Mouse (Mus musculus) frontal cortex, adult 2 months (tissue): ENCODE data around the gene Oasl1. TPM values are rescaled to one million over a fixed set of nuclear protein-coding genes. Genes with fewer than 3 reads are reported as not detected.
A peak's percentile ranks its signal among the peaks of the same experiment; 100 is the strongest.

Experiments used
- DNase-seq, 2 experiments: peaks; one replicate each; pipeline ENCODE4 v3.0.0; 2022; ENCODE audit warnings: low spot score in 1 of 2; ENCODE audit errors: extremely low spot score in 1 of 2
- polyA plus RNA-seq: library from polyadenylated mRNA; depleted of rRNA; stranded (reverse); fragments of >200 nt; gene quantifications from 2 replicates; pipeline ENCODE4 v1.2.3, GENCODE M21; 2012; rRNA removed

Oasl1 gene
- polyA plus RNA-seq, 1 experiment: 0.78 TPM

- no peak for DNase-seq
These were observed 44.7 kb downstream of the Oasl1 start for GRCm38 (mm10) chr5:114967523-114968268.

- DNase-seq: no peak
These were observed 45.6 kb downstream of the Oasl1 start for GRCm38 (mm10) chr5:114968651-114969050.

GRCm38 (mm10) chr5:114969064-114969463 is 46.0 kb downstream of the Oasl1 start:
- DNase-seq: no peak

- no peak for DNase-seq
These were observed 46.7 kb downstream of the Oasl1 start for GRCm38 (mm10) chr5:114969609-114970215.

GRCm38 (mm10) chr5:114970824-114971227 is 47.8 kb downstream of the Oasl1 start, which contains the start of gene Hnf1a:
Gene Hnf1a (minus strand): TSS chr5:114971094.
- DNase-seq: no peak

- no peak for DNase-seq
These were observed 49.2 kb downstream of the Oasl1 start for GRCm38 (mm10) chr5:114972201-114972600.

- DNase-seq: no peak
These were observed 50.1 kb downstream of the Oasl1 start for GRCm38 (mm10) chr5:114973131-114973530.

GRCm38 (mm10) chr5:114976935-114977334 is 53.9 kb downstream of the Oasl1 start:
- no peak for DNase-seq

- peak in 1 of 2 experiments; percentile 10 for DNase-seq
These were observed 55.4 kb downstream of the Oasl1 start for GRCm38 (mm10) chr5:114978473-114978872.

- DNase-seq: peak in 1 of 2 experiments; percentile 41
These were observed 55.8 kb downstream of the Oasl1 start for GRCm38 (mm10) chr5:114978888-114979249.

GRCm38 (mm10) chr5:114979250-114980121 is 56.4 kb downstream of the Oasl1 start:
- peak; percentile 41 to 89 for DNase-seq

GRCm38 (mm10) chr5:114980122-114980748 is 57.2 kb downstream of the Oasl1 start:
- no peak for DNase-seq

- DNase-seq: no peak
These were observed 59.0 kb downstream of the Oasl1 start for GRCm38 (mm10) chr5:114982001-114982400.

- no peak for DNase-seq
These were observed 62.0 kb downstream of the Oasl1 start for GRCm38 (mm10) chr5:114985074-114985473.

Other genes starting within 250 kb of the Oasl1 start
- 51.5 and 58.9 TPM in 2 replicates for gene Gltp, start 232.3 kb upstream of the Oasl1 start, polyA plus RNA-seq
- gene Tchp, start 215.5 kb upstream of the Oasl1 start, polyA plus RNA-seq: 19.9 and 20.3 TPM in 2 replicates
- gene Ankrd13a, start 148.6 kb upstream of the Oasl1 start, polyA plus RNA-seq: 32.8 and 33.0 TPM in 2 replicates
- gene Git2, start 147.7 kb upstream of the Oasl1 start, polyA plus RNA-seq: 48.1 and 49.1 TPM in 2 replicates
- 223 and 253 TPM in 2 replicates for gene 1500011B03Rik, start 99.8 kb upstream of the Oasl1 start, polyA plus RNA-seq
- not detected in 2 replicates for gene 4930519G04Rik, start 69.6 kb upstream of the Oasl1 start, polyA plus RNA-seq
- 0.25 and 0.40 TPM in 2 replicates for gene Gm9936, start 64.6 kb upstream of the Oasl1 start, polyA plus RNA-seq
- 8.3 and 8.7 TPM in 2 replicates for gene Oasl2, start 26.3 kb upstream of the Oasl1 start, polyA plus RNA-seq
- 112 and 115 TPM in 2 replicates for gene 2210016L21Rik, start 18.9 kb downstream of the Oasl1 start, polyA plus RNA-seq
- not detected in 2 replicates for gene Hnf1a, start 47.9 kb downstream of the Oasl1 start, polyA plus RNA-seq
- 70.2 and 71.3 TPM in 2 replicates for gene Sppl3, start 87.9 kb downstream of the Oasl1 start, polyA plus RNA-seq
- not detected in 2 replicates for gene Gm10401, start 175.1 kb downstream of the Oasl1 start, polyA plus RNA-seq
- gene Acads, start 196.1 kb downstream of the Oasl1 start, polyA plus RNA-seq: 13.1 and 14.9 TPM in 2 replicates
- 27.9 and 28.9 TPM in 2 replicates for gene Unc119b, start 211.7 kb downstream of the Oasl1 start, polyA plus RNA-seq
- gene Mlec, start 234.9 kb downstream of the Oasl1 start, polyA plus RNA-seq: 66.5 and 67.1 TPM in 2 replicates